Mouse (Mus musculus) small intestine, adult 2 months (tissue): Measurements from ENCODE around the gene Selenop.

Experiments used
- CTCF ChIP-seq: fragments of 200-500 bp; IDR thresholded peaks from 2 replicates; pipeline ENCODE4 v1.5.1; 2012; ENCODE audit warnings: low read depth, mild to moderate bottlenecking, control low read depth, inconsistent platforms, low read length, moderate library complexity, mixed read lengths; ENCODE audit not compliant: insufficient replicate concordance, insufficient read length; ENCODE audit errors: extremely low read depth
- POLR2A ChIP-seq: fragments of 200-500 bp; IDR thresholded peaks from 2 replicates; pipeline ENCODE4 v1.6.1; 2012; ENCODE audit warnings: low read depth, mild to moderate bottlenecking, control low read depth, inconsistent platforms, low read length, moderate library complexity

GRCm38 (mm10) chr15:3222803-3223437, 45.4 kb upstream of the Selenop start:
- no peak for TF ChIP-seq CTCF
- no peak for TF ChIP-seq POLR2A
